Mouse (Mus musculus) kidney, embryonic 16.5 days (tissue): ENCODE measurements around the gene BC028528. TPM values are rescaled to one million over a fixed set of nuclear protein-coding genes. Genes with fewer than 3 reads are reported as not detected.
A peak's percentile ranks its signal among the peaks of the same experiment; 100 is the strongest.
"Not testable (repeated sequence)": the region's sequence is repeated elsewhere in the genome, so short reads cannot be mapped to it uniquely, and the experiment has no call there.

Experiments
- ATAC-seq: fragments of 200-750 bp; cut with Nextera tagmentation; 2 replicates; pipeline ENCODE4 v1.8.0; 2017; ENCODE audit warnings: moderate TSS enrichment; ENCODE audit not compliant: low FRiP score, low TSS enrichment
- H3K27ac ChIP-seq: fragments of 300-500 bp; sonication (generic); 2 replicates; pipeline ENCODE4 v1.5.1; 2014; ENCODE audit warnings: low read length
- H3K27me3 ChIP-seq: fragments of 300-500 bp; sonication (generic); 2 replicates; pipeline ENCODE4 v1.6.1; 2014; ENCODE audit warnings: low read length, control low read depth, mixed read lengths; ENCODE audit not compliant: insufficient read depth
- H3K36me3 ChIP-seq: fragments of 300-500 bp; sonication (generic); 2 replicates; pipeline ENCODE4 v1.6.1; 2014; ENCODE audit warnings: low read length, control low read depth, mixed read lengths; ENCODE audit not compliant: insufficient read depth
- H3K4me1 ChIP-seq: fragments of 300-500 bp; sonication (generic); 2 replicates; pipeline ENCODE4 v1.6.1; 2014; ENCODE audit warnings: low read length, control low read depth, mixed read lengths; ENCODE audit not compliant: insufficient read depth
- H3K4me2 ChIP-seq: fragments of 300-500 bp; sonication (generic); replicated peaks from 2 replicates; pipeline ENCODE4 v1.6.1; 2014; ENCODE audit warnings: low read depth, low read length
- H3K4me3 ChIP-seq: fragments of 300-500 bp; sonication (generic); 2 replicates; pipeline ENCODE4 v1.5.1; 2014; ENCODE audit warnings: mild to moderate bottlenecking, low read length
- H3K9ac ChIP-seq: fragments of 300-500 bp; sonication (generic); replicated peaks from 2 replicates; pipeline ENCODE4 v1.6.1; 2014; ENCODE audit warnings: low read length
- H3K9me3 ChIP-seq: fragments of 300-500 bp; sonication (generic); 2 replicates; pipeline ENCODE4 v1.6.1; 2016; ENCODE audit warnings: low read length, control low read depth
- WGBS: fragments of 180-500 bp; shearing (Covaris S2); extraction: QIAGEN DNeasy Blood & Tissue Kit; methylation state at CpG from one replicate; pipeline ENCODE4 v1.1.7; 2014; 5-methylcytosine and 5-hydroxymethylcytosine counted together
- polyA plus RNA-seq: library from polyadenylated mRNA; unstranded; fragments of >200 nt; fragmentation: Nextera tagmentation; extraction: Ambion mirVana; gene quantifications from 2 replicates; pipeline ENCODE4 v1.2.1, GENCODE M21; 2015

Gene BC028528
- polyA plus RNA-seq, 1 experiment from 2014 or later, result 45.7 TPM

- H3K27me3 ChIP-seq, result no peaks in the 10 kb centered on the region
- ATAC-seq, result no peak
- H3K4me1 ChIP-seq, result no peaks in the 10 kb centered on the region; the same call in 1 of the 2 replicates
- no peak overlapping the region for H3K4me2 ChIP-seq
- 94% methylated on average over 20 of the region's 20 CpGs for WGBS
- H3K36me3 ChIP-seq, result peaks cover 52% of the 10 kb centered on the region
- H3K27ac ChIP-seq, result no peak overlapping the region
- no peaks in the 10 kb centered on the region for H3K9me3 ChIP-seq
- no peak overlapping the region for H3K9ac ChIP-seq
- H3K4me3 ChIP-seq, result no peak overlapping the region
These were observed 26.2 kb downstream of the BC028528 start for GRCm38 (mm10) chr3:95865571-95865970.

- Histone ChIP-seq H3K9ac (no peak overlapping the region), H3K9me3 (no peaks in the 10 kb centered on the region), H3K4me1 (no peaks in the 10 kb centered on the region), H3K27ac (no peak overlapping the region), H3K4me2 (no peak overlapping the region), H3K27me3 (no peaks in the 10 kb centered on the region), H3K36me3 (peaks cover 52% of the 10 kb centered on the region), H3K4me3 (no peak overlapping the region)
- 82% methylated on average over 5 of the region's 5 CpGs for WGBS
- ATAC-seq, result no peak
These were observed 26.8 kb downstream of the BC028528 start for GRCm38 (mm10) chr3:95865050-95865449.

- Histone ChIP-seq H3K9ac (no peak overlapping the region), H3K36me3 (peaks cover 42% of the 10 kb centered on the region), H3K4me3 (no peak overlapping the region), H3K4me2 (no peak overlapping the region), H3K27ac (no peak overlapping the region), H3K9me3 (no peaks in the 10 kb centered on the region), H3K27me3 (no peaks in the 10 kb centered on the region), H3K4me1 (no peaks in the 10 kb centered on the region)
- 69% methylated on average over 7 of the region's 7 CpGs for WGBS
- ATAC-seq, result no peak
These were observed 28.2 kb downstream of the BC028528 start for GRCm38 (mm10) chr3:95863578-95863977.

- H3K4me3 ChIP-seq, result no peak overlapping the region
- peaks cover 26% of the 10 kb centered on the region for H3K36me3 ChIP-seq
- no peaks in the 10 kb centered on the region for H3K9me3 ChIP-seq
- peak; percentile 46; the same call in 1 of the 2 replicates for ATAC-seq
- H3K27me3 ChIP-seq, result no peaks in the 10 kb centered on the region
- no peak overlapping the region for H3K27ac ChIP-seq
- no peak overlapping the region for H3K4me2 ChIP-seq
- WGBS, result 46% methylated on average over 2 of the region's 2 CpGs
- no peak overlapping the region for H3K9ac ChIP-seq
- H3K4me1 ChIP-seq, result no peaks in the 10 kb centered on the region
These were observed 30.0 kb downstream of the BC028528 start for GRCm38 (mm10) chr3:95861796-95862195.

DNA sequence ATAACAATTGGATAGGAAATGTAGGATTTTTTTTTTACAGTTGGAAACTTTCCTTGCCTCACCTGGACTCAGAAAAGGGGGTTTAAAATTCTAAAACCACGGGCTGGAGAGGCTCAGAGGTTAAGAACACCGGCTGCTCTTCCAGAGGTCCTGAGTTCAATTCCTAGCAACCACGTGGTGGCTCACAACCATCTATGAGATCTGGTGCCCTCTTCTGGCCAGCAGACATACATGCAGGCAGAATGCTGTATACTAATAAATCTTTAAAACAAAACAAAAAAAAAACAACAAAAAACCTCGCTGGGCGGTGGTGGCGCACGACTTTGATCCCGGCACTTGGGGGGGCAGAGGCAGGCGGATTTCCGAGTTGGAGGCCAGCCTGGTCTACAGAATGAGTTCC lies 30.6 kb downstream of the BC028528 start:
- no peak overlapping the region for H3K4me2 ChIP-seq
- no peak overlapping the region for H3K27ac ChIP-seq
- H3K9ac ChIP-seq, result no peak overlapping the region
- no peak for ATAC-seq
- no peaks in the 10 kb centered on the region for H3K27me3 ChIP-seq
- peaks cover 25% of the 10 kb centered on the region for H3K36me3 ChIP-seq
- no peaks in the 10 kb centered on the region for H3K9me3 ChIP-seq
- H3K4me1 ChIP-seq, result no peaks in the 10 kb centered on the region
- WGBS, result 71% methylated on average over 10 of the region's 10 CpGs
- H3K4me3 ChIP-seq, result no peak overlapping the region

- WGBS, result 82% methylated on average over 3 of the region's 3 CpGs
- H3K4me2 ChIP-seq, result no peak overlapping the region
- peaks cover 22% of the 10 kb centered on the region for H3K36me3 ChIP-seq
- H3K9me3 ChIP-seq, result no peaks in the 10 kb centered on the region
- H3K9ac ChIP-seq, result no peak overlapping the region
- no peaks in the 10 kb centered on the region for H3K27me3 ChIP-seq
- no peak overlapping the region for H3K4me3 ChIP-seq
- H3K4me1 ChIP-seq, result no peaks in the 10 kb centered on the region
- ATAC-seq, result no peak
- no peak overlapping the region for H3K27ac ChIP-seq
These were observed 31.5 kb downstream of the BC028528 start for GRCm38 (mm10) chr3:95860323-95860722.

- not testable (repeated sequence) for H3K4me2 ChIP-seq, H3K9me3 ChIP-seq, H3K4me1 ChIP-seq, ATAC-seq, H3K4me3 ChIP-seq, H3K27ac ChIP-seq, H3K27me3 ChIP-seq, H3K9ac ChIP-seq
- 81% methylated on average over 3 of the region's 3 CpGs for WGBS
- peaks cover 11% of the 10 kb centered on the region for H3K36me3 ChIP-seq
These were observed 33.5 kb downstream of the BC028528 start for GRCm38 (mm10) chr3:95858278-95858677.

GRCm38 (mm10) chr3:95857050-95857449 lies 34.8 kb downstream of the BC028528 start:
- H3K4me2 ChIP-seq, ATAC-seq, H3K4me1 ChIP-seq, H3K9ac ChIP-seq, H3K27me3 ChIP-seq, H3K27ac ChIP-seq, H3K4me3 ChIP-seq, H3K9me3 ChIP-seq: not testable (repeated sequence)
- peaks cover 15% of the 10 kb centered on the region for H3K36me3 ChIP-seq
- 84% methylated on average over 1 of the region's 1 CpGs for WGBS

DNA sequence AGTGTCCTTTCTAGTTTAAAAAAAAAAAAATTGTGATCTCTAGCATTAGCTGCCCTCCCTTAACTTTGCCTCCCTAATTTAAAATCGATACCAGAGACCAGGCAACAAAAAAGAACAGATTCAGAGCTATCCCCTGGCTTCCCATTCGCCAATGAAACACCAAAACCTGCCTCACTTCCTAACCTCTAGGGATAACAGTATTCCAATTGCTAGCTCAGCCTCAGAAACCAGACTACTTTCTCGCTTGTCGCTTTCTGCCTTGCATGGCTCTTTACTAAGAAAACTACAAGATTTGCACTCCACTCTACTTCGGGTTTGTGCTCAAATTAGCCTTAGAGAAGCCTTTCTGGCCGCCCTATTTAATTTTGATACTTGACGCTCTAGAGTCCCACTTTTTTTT lies 35.7 kb downstream of the BC028528 start:
- Histone ChIP-seq H3K9ac (peak overlapping the region; percentile 91), H3K4me3 (peak overlapping the region; percentile 95), H3K4me1 (peaks cover 7% of the 10 kb centered on the region), H3K27ac (peak overlapping the region; percentile 82), H3K27me3 (no peaks in the 10 kb centered on the region), H3K4me2 (peak overlapping the region; percentile 71), H3K9me3 (no peaks in the 10 kb centered on the region), H3K36me3 (peaks cover 19% of the 10 kb centered on the region)
- ATAC-seq, result 0 out of 2 replicates have a peak, but pooled peaks have one; percentile 5
- WGBS, result 22% methylated on average over 7 of the region's 7 CpGs

DNA sequence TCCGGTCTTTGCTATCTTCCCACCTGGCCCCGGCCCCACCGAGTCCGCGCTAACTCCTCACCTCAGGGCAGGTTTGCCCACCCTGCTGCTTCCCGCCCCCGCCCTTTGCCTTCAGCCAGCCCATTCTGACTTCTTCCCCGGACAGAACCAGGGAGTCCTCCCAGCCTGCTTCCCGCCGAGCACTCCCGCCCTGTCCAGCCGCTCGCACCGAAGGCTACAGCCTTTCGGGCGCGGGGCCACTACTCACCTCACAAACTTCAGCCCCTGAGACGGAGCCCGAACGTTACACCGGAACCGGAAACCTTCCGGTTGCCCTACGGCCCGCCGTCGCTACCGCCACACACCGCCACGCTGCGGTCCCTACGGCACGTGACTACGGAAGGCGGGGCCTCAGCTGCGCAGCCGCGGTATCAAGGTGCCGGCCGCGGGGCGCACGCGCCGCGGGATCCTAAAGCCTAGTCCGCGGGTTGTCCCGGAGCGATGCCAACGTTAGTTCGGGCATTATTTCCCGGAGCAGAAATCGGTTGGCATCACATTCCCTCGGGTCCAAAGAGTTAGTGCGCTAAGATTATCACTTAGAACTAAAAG lies 36.2 kb downstream of the BC028528 start, which contains the start of gene Prpf3:
TSS of gene Prpf3 (minus strand) at position 384 of the 588 bp plus-strand sequence.
- WGBS, result under 1% methylated on average over 56 of the region's 56 CpGs
- peak; percentile 99 for ATAC-seq
- Histone ChIP-seq H3K9ac (peak within 1 kb of the TSS; percentile 91), H3K4me3 (peak within 1 kb of the TSS; percentile 95), H3K27me3 (no peaks in the 10 kb centered on the region), H3K4me1 (peaks cover 7% of the 10 kb centered on the region), H3K27ac (peak within 1 kb of the TSS; percentile 82), H3K9me3 (no peaks in the 10 kb centered on the region), H3K36me3 (peaks cover 23% of the 10 kb centered on the region), H3K4me2 (peak within 1 kb of the TSS; percentile 71)
